Mouse (Mus musculus) bone marrow, adult 2 months (tissue): ENCODE data around the gene Sf3a3. TPM values are rescaled to one million over a fixed set of nuclear protein-coding genes. Genes with fewer than 3 reads are reported as not detected.
A peak's percentile ranks its signal among the peaks of the same experiment; 100 is the strongest.

Experiments
- H3K27ac ChIP-seq: fragments of 200-500 bp; 2 replicates; pipeline ENCODE4 v1.5.1; 2012; ENCODE audit warnings: low read depth, mild to moderate bottlenecking, control low read depth, inconsistent platforms, low read length; ENCODE audit not compliant: control insufficient read depth, poor library complexity, insufficient read depth
- H3K4me1 ChIP-seq: fragments of 200-500 bp; 2 replicates; pipeline ENCODE4 v1.6.1; 2011; ENCODE audit warnings: low read length; ENCODE audit not compliant: control insufficient read depth, insufficient read depth
- H3K4me3 ChIP-seq: fragments of 200-500 bp; replicated peaks from 2 replicates; pipeline ENCODE3; 2011; ENCODE audit warnings: mild to moderate bottlenecking, low read depth, low read length, control low read depth; ENCODE audit not compliant: control insufficient read depth
- CTCF ChIP-seq: fragments of 200-500 bp; IDR thresholded peaks from 2 replicates; pipeline ENCODE4 v1.5.1; 2011; ENCODE audit warnings: low read length, control low read depth; ENCODE audit not compliant: control insufficient read depth, insufficient read depth
- POLR2A ChIP-seq: fragments of 200-500 bp; IDR thresholded peaks from 2 replicates; pipeline ENCODE4 v1.6.1; 2011; ENCODE audit warnings: low read depth, mild to moderate bottlenecking, control low read depth, low read length, borderline replicate concordance; ENCODE audit not compliant: control insufficient read depth
- WGBS: fragments of 180-500 bp; shearing (Covaris S2); methylation state at CpG from one replicate; pipeline ENCODE4 v1.1.7; 2018; 5-methylcytosine and 5-hydroxymethylcytosine counted together
- polyA plus RNA-seq: library from polyadenylated mRNA; stranded (reverse); fragments of >200 nt; gene quantifications from 2 replicates; pipeline ENCODE4 v1.2.4, GENCODE M21; 2011; ENCODE audit warnings: low replicate concordance; ENCODE audit not compliant: missing spikeins, insufficient read depth, insufficient read length

The Sf3a3 gene
- polyA plus RNA-seq, 1 experiment: 43.4 TPM

DNA sequence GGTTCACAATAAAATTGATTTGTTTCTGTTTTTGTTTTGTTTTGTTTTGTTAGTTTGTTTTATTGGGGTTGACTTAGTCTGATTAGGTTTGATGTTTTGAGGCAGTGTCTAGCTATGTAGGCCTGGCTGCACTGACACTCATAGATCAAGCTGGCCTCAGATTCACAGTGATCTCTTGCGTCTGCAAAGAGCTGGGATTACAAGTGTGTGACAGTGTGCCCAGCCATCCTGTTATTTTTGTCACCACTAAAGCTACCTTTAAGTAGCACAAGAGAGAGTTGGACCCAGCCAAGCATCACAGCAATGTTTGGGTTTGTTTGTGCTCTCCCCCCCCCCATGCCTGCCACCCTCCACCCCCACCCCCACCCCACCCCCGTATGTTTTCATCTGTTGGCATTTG, 20.0 kb upstream of the Sf3a3 start:
- no peak overlapping the region for H3K4me3 ChIP-seq
- H3K4me1 ChIP-seq: no peaks in the 10 kb centered on the region; the same call in 1 of the 2 replicates
- WGBS: 77% methylated on average over 2 of the region's 2 CpGs
- H3K27ac ChIP-seq: no peak overlapping the region
- TF ChIP-seq POLR2A: no peak
- no peak for TF ChIP-seq CTCF

DNA sequence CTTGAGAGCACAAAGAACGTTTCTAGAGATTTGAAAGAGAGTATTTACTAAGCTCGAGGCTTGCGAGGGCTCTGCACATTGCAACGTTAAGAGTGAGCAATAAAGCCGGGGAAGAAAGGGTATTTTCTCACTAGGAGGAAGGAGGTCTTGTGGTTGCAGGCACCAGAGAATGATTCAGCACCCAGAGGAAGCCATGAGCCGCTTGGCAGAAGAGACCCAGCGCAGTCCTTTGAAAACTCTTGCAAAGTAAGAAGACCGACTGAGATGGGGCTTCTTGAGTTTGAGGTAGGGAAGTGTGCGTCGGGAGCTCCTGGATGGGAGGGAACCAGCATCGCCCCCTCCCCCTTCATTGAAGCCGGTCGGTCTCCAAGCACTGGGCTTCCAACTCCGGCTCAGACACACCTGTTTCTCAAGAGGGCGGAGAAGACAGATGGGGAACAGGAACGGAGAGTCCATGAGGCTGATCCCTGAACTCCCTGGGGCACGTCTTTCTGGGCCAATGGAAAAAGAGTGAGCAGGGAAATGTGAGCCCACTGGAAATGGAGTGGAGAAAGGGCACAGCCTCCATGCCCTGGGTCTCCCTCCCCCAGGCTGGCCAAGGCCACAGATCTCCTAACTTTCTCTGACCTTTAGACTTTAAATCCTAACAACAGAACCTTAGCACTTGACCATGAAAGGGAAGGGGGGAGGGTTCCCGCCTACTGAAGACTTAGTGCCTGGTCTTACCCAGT, 18.6 kb upstream of the Sf3a3 start:
- H3K27ac ChIP-seq: peak overlapping the region; percentile 78
- TF ChIP-seq POLR2A (no peak), CTCF (no peak)
- no peaks in the 10 kb centered on the region; the same call in 1 of the 2 replicates for H3K4me1 ChIP-seq
- 3% methylated on average over 18 of the region's 18 CpGs for WGBS
- peak overlapping the region; percentile 66 for H3K4me3 ChIP-seq

DNA sequence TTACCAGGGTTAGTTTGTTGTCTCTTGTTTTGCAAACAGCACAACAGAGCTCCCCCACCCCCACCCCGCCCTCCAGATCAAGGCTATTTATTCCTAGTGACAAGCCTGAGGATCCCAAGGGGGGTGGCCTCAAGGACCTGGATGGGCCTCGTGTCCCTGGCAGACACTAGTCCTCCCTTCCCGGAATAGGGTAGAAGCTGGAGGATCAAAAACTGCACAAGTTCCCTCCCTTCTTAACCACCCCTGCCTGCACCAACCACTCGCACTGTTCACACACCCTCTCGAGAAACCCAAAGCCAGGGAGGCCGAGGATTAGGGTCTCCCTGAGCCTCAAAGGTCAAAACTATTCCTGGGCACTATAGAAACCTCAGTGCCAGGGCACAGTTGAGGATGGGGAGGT, 14.8 kb upstream of the Sf3a3 start:
- Histone ChIP-seq H3K27ac (no peak overlapping the region), H3K4me3 (no peak overlapping the region), H3K4me1 (peaks cover 7% of the 10 kb centered on the region; the same call in 1 of the 2 replicates)
- TF ChIP-seq POLR2A (no peak), CTCF (no peak)
- WGBS: 46% methylated on average over 6 of the region's 6 CpGs

DNA sequence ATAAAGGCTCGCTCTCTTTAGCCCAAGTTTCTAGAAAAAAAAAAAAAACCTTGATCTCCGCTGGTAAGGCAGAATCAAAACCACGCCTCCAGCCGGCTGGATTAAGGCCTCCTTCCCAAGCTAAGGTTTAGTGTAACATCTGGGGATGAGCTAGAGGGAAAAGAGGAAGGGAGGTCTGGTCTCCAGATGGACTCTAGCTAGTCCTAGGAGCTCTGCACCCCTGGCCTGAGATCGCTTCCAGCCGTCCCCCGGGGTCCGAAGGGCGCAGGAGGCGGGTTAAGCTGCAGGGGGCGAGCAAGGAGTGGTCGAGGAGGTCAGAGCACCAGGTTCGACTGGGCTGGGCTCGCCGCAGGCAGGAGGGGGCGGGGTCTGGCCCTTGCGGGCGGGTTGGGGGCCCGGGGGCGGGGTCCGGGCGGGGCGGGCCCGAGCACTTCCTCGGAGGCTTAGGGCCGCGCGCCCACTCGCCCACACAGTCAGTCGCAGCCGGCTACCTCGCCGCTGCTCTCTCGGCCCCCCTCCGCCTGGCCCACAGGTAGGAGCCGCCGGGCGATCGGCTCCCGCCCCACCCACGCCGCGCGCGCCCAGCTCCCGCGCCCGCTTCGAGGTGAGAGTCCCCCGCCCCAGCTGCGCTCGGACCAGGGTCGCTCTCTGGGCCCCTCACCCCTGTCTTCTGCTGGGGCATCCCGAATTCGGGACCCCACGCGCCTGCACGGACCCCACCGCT, 14.2 kb upstream of the Sf3a3 start, which contains the start of gene Fhl3:
Gene Fhl3, plus strand, starts transcription at position 454 of the 724 bp plus-strand sequence.
- peaks cover 9% of the 10 kb centered on the region; the same call in 1 of the 2 replicates for H3K4me1 ChIP-seq
- under 1% methylated on average over 49 of the region's 59 CpGs for WGBS

DNA sequence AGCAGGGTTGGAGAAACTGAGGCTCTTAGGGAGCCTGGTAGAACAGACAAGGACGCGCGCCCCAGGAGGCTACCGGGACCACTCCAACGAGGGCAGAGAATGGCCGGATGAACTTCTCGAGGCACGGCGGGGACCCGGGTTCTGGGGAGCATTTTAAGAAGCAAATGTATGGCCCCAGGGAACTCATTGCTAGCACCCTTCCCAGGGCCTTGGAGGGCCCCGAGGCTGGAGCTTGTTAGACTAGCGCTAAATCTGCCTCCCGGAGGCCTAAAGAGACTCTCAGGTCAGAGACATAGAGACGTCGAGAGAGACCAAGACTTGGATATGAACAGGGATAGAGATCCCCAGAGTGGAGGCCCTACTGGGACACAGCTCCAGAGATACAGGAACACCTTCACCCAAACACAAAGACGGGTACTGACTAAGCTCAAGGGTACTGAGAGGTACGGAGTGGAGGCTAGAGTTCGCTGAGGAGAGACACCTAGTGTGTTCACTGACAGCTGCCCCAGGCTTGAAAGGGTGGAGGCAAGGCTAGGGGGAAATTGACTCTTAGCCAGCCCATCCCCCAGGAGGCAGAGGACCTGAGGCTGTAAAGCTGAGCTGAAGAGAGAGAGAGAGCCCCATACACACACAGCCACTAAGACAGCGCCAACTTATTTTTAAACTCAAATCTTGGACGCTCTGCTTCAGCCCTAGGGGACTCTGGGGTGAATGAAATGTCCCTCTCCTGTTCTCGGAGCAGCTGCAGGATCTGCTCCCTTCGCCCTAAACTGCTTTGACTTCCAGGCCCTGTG, 13.3 kb upstream of the Sf3a3 start:
- H3K4me1 ChIP-seq: peaks cover 14% of the 10 kb centered on the region
- TF ChIP-seq CTCF: no peak
- TF ChIP-seq POLR2A: no peak
- H3K27ac ChIP-seq: peak overlapping the region; percentile 74
- peak overlapping the region; percentile 67 for H3K4me3 ChIP-seq
- 7% methylated on average over 22 of the region's 22 CpGs for WGBS

More for the DNA sequence above, 14.2 kb upstream of the Sf3a3 start, which contains the start of gene Fhl3:
- H3K27ac ChIP-seq: peak within 1 kb of the TSS; percentile 74
- H3K4me3 ChIP-seq: peak within 1 kb of the TSS; percentile 67
- TF ChIP-seq CTCF (no peak), POLR2A (peak; percentile 49; the same call in 1 of the 2 replicates)

DNA sequence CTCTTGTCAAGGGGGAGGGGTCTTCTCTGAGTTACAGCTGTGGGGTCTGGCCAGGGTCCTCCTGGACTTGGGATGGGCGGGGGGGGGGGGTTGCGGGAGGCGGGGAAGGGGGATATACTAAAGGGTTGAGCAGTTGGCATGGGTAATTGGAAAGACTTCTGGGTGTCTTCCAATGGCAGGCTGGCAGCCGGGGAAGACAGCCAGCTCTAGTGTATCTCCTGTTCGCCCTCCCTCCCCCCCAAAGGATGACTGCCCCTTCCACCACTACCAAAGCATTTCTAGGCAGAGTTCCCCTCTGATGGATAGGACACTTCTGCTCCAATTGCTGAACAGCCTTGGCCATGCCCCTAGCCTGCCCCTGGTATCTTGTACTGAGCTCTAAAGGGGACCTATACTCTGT, 12.7 kb upstream of the Sf3a3 start:
- 58% methylated on average over 5 of the region's 5 CpGs for WGBS
- Histone ChIP-seq H3K4me3 (no peak overlapping the region), H3K4me1 (peaks cover 14% of the 10 kb centered on the region), H3K27ac (no peak overlapping the region)
- TF ChIP-seq POLR2A (no peak), CTCF (no peak)

DNA sequence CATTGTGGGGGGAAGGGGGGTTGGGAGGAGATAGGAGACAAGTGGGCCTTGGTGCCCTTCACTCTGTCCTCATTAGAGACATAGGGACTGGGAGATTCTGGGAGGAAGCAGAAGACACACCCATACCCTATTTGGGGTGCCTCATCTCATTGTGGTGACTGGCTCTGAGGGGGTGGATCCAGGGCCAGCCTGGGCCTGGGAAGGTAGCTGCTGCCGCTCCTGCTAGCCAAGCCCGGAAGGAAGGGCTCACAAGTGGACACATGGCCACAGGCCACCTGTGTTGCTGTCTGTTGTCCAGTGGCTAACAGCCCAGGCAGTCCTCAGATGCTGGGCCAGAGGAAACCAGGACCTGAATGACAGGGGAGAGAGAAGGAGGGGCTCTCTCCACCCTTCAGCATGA, 11.2 kb upstream of the Sf3a3 start:
- 0 out of 2 replicates have a peak, but pooled peaks have one; percentile 20 for TF ChIP-seq POLR2A
- TF ChIP-seq CTCF: no peak
- H3K4me1 ChIP-seq: peaks cover 14% of the 10 kb centered on the region
- 28% methylated on average over 2 of the region's 2 CpGs for WGBS
- H3K27ac ChIP-seq: peak overlapping the region; percentile 69
- H3K4me3 ChIP-seq: peak overlapping the region; percentile 44

DNA sequence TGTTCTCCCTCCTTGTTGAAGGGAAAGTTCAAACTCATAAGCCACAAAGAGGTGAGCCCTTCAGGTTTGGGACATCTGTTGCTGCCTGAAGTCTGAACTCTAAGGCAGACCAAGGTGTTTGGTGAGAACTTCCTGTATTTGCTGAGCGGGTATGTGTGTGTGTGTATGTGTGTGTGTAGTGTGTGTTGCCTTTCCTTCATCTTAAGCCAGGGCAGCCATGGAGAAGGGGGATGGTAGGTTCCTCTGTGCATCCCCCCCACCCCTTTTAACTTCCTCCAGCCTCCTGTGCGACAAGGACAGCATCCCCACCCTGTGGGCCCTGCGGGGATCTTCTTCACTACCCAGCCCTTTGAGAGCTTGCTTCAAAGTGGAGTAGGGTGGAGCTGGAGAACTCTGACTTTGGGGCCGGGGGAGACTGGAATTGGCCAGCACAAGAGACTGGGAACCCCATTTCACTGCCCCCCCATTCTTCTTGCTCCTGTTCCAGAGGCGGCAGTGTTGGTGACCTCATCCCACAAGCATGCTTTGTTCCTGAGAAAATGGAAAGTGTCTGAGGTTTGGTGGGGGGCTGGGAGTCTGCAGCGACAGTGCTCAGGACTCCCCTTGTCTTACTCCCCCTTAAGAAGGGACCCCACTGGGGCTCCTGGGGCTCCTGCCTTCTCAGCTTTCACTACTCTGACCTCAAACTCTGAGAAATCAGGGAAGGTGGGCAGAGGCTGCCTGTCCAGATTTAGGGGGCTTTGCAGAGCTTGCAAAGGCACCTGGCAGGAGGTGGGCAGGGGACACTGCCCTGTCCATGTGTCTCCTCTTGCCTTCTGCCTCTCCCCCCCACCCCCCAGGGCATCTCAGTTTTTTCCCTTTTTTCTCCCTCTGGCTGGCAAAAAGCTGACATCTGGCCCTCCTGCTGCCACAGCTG, 10.4 kb upstream of the Sf3a3 start:
- TF ChIP-seq CTCF (no peak), POLR2A (no peak)
- peak overlapping the region; percentile 69 for H3K27ac ChIP-seq
- 27% methylated on average over 6 of the region's 6 CpGs for WGBS
- peaks cover 14% of the 10 kb centered on the region for H3K4me1 ChIP-seq
- H3K4me3 ChIP-seq: peak overlapping the region; percentile 5
